Mouse (Mus musculus): ENCODE results near the gene 1700001J03Rik. TPM values are rescaled to one million over a fixed set of nuclear protein-coding genes. Genes with fewer than 3 reads are reported as not detected.
"Not testable (repeated sequence)": the region's sequence is repeated elsewhere in the genome, so short reads cannot be mapped to it uniquely, and the experiment has no call there.

The 1700001J03Rik gene
- polyA plus RNA-seq, 1 experiment from 2014 or later = 0.35 TPM

DNA sequence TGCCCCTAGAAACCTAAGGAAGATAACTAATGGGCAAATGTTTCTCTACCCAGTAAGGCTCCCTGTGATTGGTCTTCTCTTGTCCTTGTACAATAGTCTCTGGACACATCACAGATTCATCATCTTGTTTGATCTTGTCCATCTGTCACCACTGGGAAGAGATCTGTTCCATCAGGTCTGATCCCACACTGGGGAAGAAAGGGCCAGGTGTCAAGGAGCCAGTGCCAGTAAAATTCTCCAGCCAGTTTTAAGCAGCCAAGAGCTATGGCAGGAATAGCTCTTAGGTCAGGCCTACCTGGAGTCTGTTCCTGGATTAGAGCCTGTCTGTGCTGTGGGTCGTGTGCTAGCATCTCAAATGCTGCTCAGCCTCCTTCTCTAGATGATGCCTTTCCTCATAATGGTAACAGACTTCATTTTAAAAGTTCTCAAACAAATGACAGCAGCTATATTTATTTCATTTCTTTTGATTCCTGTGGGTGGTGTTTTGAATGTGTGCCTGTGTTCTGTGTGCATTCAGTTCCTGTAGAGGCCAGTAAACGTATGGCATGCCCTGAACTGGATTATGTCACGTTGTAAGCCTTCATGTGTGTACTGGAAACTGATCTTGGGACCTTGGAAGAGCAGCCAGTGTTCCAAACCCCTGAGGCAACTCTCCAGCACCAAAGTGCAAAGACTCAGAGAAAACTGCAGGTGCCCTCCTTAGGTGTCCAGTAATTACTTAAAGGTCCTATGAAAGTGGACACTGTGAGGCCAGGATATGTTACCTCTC is 5.6 kb upstream of the 1700001J03Rik start:
- H3K4me2 ChIP-seq (ENCODE audit: low read length) = no peak overlapping the region
- no peaks in the 10 kb centered on the region for H3K36me3 ChIP-seq (ENCODE audit: control insufficient read depth, insufficient read depth, low read length)
- no peak overlapping the region for H3K27ac ChIP-seq (ENCODE audit: low read depth, low read length)
- no peaks in the 10 kb centered on the region for H3K4me1 ChIP-seq (ENCODE audit: control insufficient read depth, insufficient read depth, low read depth, low read length)
- ATAC-seq = no peak
- WGBS = 68% methylated on average over 3 of the region's 3 CpGs
- H3K27me3 ChIP-seq (replicated peaks; ENCODE audit: control insufficient read depth, insufficient read depth, low read length) = no peaks in the 10 kb centered on the region
- no peak overlapping the region for H3K4me3 ChIP-seq (ENCODE audit: low read length)
- no peak overlapping the region for H3K9ac ChIP-seq (ENCODE audit: low read depth, low read length)
- no peaks in the 10 kb centered on the region for H3K9me3 ChIP-seq (ENCODE audit: control insufficient read depth, low read length)

DNA sequence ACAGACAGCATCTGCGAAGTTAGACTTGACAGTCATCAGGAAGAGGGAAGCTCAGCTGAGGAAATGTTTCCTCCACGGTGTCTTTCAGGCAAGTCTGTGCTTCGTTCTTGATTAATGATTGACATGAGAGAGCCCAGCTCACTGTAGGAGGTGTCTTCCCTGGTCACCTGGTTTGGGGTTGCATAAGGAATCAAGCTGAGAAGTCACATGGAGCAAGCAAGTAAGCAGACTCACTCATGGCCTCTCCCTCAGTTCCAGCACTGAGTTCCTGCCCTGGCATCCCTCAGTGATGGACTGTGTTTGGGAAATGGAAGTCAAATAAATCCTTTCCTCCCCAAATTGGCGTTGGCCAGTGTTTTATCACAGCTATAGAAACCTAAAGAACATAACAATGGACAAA is 5.0 kb upstream of the 1700001J03Rik start:
- H3K4me1 ChIP-seq (ENCODE audit: control insufficient read depth, insufficient read depth, low read depth, low read length) = no peaks in the 10 kb centered on the region
- no peak overlapping the region for H3K4me3 ChIP-seq (ENCODE audit: low read length)
- H3K27ac ChIP-seq (ENCODE audit: low read depth, low read length) = no peak overlapping the region
- H3K9me3 ChIP-seq (ENCODE audit: control insufficient read depth, low read length) = no peaks in the 10 kb centered on the region
- no peaks in the 10 kb centered on the region for H3K27me3 ChIP-seq (replicated peaks; ENCODE audit: control insufficient read depth, insufficient read depth, low read length)
- no peak overlapping the region for H3K9ac ChIP-seq (ENCODE audit: low read depth, low read length)
- 67% methylated on average over 4 of the region's 4 CpGs for WGBS
- H3K36me3 ChIP-seq (ENCODE audit: control insufficient read depth, insufficient read depth, low read length) = no peaks in the 10 kb centered on the region
- ATAC-seq = no peak
- no peak overlapping the region for H3K4me2 ChIP-seq (ENCODE audit: low read length)

DNA sequence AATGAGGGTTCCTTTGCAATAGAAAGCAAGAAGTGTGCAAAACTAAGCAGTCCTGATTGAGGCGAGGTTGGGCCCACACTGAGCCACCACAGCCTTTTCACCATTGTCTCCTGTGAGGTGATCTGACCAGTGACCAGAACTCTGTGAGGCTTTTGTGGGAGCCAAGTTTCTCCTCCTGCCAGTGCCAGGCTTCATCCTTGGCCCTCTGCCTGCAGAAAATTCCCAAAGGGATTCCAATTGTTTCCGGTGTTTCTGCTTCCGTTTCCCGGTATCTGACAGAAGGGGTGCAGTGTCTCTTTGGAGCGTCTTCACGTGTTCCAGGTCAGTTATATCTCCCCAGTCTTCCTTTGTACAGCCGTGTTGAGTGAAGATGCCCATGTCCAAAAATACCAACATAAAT is 3.6 kb upstream of the 1700001J03Rik start:
- H3K36me3 ChIP-seq (ENCODE audit: control insufficient read depth, insufficient read depth, low read length) = no peaks in the 10 kb centered on the region
- no peaks in the 10 kb centered on the region for H3K9me3 ChIP-seq (ENCODE audit: control insufficient read depth, low read length)
- no peak overlapping the region for H3K4me3 ChIP-seq (ENCODE audit: low read length)
- H3K9ac ChIP-seq (ENCODE audit: low read depth, low read length) = no peak overlapping the region
- H3K4me2 ChIP-seq (ENCODE audit: low read length) = no peak overlapping the region
- no peak for ATAC-seq
- H3K27ac ChIP-seq (ENCODE audit: low read depth, low read length) = no peak overlapping the region
- WGBS = 86% methylated on average over 7 of the region's 7 CpGs
- no peaks in the 10 kb centered on the region for H3K27me3 ChIP-seq (replicated peaks; ENCODE audit: control insufficient read depth, insufficient read depth, low read length)
- H3K4me1 ChIP-seq (ENCODE audit: control insufficient read depth, insufficient read depth, low read depth, low read length) = no peaks in the 10 kb centered on the region

DNA sequence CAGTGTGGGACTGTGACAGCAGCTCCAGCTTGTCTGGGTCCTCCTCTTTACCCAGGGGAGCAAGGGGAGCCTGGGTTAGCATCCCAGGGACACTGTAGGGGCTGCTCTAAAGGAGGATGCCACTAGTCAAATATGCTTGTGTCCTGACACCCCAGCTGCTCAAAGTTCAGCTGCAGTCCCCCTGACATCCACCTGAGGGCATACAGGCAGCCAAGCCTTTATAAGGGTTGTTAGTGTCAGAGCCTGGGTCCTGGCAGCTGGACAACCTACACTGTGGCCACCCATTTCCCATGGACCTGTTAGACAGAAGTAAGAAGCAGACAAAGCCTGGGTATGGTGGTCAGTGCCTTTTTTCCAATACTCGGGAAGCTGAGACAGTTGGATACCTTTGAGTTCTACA is 3.0 kb upstream of the 1700001J03Rik start:
- Histone ChIP-seq H3K4me1 (ENCODE audit: control insufficient read depth, insufficient read depth, low read depth, low read length) (no peaks in the 10 kb centered on the region), H3K9me3 (ENCODE audit: control insufficient read depth, low read length) (no peaks in the 10 kb centered on the region), H3K4me3 (ENCODE audit: low read length) (no peak overlapping the region), H3K27me3 (replicated peaks; ENCODE audit: control insufficient read depth, insufficient read depth, low read length) (no peaks in the 10 kb centered on the region), H3K9ac (ENCODE audit: low read depth, low read length) (no peak overlapping the region), H3K4me2 (ENCODE audit: low read length) (no peak overlapping the region), H3K36me3 (ENCODE audit: control insufficient read depth, insufficient read depth, low read length) (no peaks in the 10 kb centered on the region), H3K27ac (ENCODE audit: low read depth, low read length) (no peak overlapping the region)
- 84% methylated on average over 1 of the region's 1 CpGs for WGBS
- ATAC-seq = no peak

DNA sequence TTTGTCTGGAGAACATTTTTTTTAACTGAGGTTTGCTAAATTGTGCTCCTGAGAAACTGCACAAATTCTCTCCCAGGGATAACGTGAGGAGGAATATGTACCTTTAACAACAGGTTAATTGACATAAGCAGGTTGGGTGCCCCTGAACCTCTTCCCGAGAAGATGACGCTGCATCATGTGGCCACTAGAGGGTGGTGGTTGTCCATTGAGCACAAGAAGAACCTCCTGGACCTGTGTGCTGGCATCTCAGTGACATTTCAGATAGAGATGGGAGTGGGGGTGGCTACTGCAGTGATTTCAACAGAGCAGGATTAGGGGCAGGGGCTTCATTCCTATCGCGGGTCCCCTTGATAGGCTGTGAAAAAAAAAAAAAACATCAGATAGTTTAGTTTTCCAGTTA is 2.3 kb upstream of the 1700001J03Rik start:
- not testable (repeated sequence) for H3K9me3 ChIP-seq (ENCODE audit: control insufficient read depth, low read length); ATAC-seq; H3K4me3 ChIP-seq (ENCODE audit: low read length); H3K4me1 ChIP-seq (ENCODE audit: control insufficient read depth, insufficient read depth, low read depth, low read length); H3K36me3 ChIP-seq (ENCODE audit: control insufficient read depth, insufficient read depth, low read length); H3K27me3 ChIP-seq (replicated peaks; ENCODE audit: control insufficient read depth, insufficient read depth, low read length); H3K27ac ChIP-seq (ENCODE audit: low read depth, low read length); H3K4me2 ChIP-seq (ENCODE audit: low read length); H3K9ac ChIP-seq (ENCODE audit: low read depth, low read length)
- 39% methylated on average over 5 of the region's 5 CpGs for WGBS

DNA sequence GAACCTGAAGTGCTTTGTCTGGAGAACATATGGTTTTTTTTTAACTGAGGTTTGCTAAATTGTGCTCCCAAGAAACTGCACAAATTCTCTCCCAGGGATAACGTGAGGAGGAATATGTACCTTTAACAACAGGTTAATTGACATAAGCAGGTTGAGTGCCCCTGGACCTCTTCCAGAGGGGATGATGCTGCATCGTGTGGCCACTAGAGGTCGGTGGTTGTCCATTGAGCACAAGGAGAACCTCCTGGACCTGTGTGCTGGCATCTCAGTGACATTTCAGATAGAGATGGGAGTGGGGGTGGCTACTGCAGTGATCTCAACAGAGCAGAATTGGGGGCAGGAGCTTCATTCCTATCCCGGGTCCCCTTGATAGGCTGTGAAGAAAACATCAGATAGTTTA is 12.4 kb downstream of the 1700001J03Rik start:
- H3K36me3 ChIP-seq (ENCODE audit: control insufficient read depth, insufficient read depth, low read length); H3K4me2 ChIP-seq (ENCODE audit: low read length); H3K4me1 ChIP-seq (ENCODE audit: control insufficient read depth, insufficient read depth, low read depth, low read length); H3K9me3 ChIP-seq (ENCODE audit: control insufficient read depth, low read length); H3K9ac ChIP-seq (ENCODE audit: low read depth, low read length); H3K27ac ChIP-seq (ENCODE audit: low read depth, low read length); H3K4me3 ChIP-seq (ENCODE audit: low read length); ATAC-seq; H3K27me3 ChIP-seq (replicated peaks; ENCODE audit: control insufficient read depth, insufficient read depth, low read length): not testable (repeated sequence)
- WGBS = 63% methylated on average over 4 of the region's 4 CpGs

DNA sequence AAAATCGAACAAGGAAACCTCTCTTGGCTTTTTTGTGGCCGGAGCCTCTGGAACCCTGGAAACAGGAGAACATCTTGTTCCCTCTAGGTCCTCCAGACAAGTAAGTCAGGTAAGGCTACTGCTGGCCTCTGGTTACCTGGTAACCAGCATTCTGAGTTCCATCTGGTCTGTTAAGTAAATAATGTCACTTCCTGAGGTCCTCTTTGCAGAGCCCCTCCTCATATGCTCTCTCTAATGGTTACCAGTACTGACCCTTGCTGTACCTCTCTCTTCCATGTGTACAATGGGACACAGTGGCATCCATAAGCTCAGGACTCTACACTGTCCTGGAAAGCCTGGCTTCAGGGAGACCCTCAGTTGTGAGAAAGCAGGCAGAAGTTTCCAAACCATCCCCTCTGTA is 14.5 kb downstream of the 1700001J03Rik start, which contains the start of gene Gm6309:
Gene Gm6309 (minus strand): TSS at position 101 of the 400 bp plus-strand sequence.
- ATAC-seq; H3K4me3 ChIP-seq (ENCODE audit: low read length): not testable (repeated sequence)
- 68% methylated on average over 2 of the region's 2 CpGs for WGBS

DNA sequence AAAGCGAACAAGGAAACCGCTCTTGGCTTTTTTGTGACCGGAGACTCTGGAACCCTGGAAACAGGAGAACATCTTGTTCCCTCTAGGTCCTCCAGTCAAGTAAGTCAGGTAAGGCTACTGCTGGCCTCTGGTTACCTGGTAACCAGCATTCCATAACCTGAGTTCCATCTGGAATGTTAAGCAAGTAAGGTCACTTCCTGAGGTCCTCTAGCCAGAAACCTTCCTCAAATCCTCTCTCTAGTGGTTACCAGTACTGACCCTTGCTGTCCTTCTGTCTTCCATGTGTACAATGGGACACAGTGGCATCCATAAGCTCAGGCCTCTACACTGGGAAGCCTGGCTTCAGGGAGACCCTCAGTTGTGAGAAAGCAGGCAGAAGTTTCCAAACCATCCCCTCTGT is 24.7 kb downstream of the 1700001J03Rik start, which contains the start of gene Gm5565:
Gene Gm5565 (minus strand): TSS at position 101 of the 400 bp plus-strand sequence.
- not testable (repeated sequence) for H3K36me3 ChIP-seq (ENCODE audit: control insufficient read depth, insufficient read depth, low read length); H3K27me3 ChIP-seq (replicated peaks; ENCODE audit: control insufficient read depth, insufficient read depth, low read length); H3K4me1 ChIP-seq (ENCODE audit: control insufficient read depth, insufficient read depth, low read depth, low read length); H3K4me3 ChIP-seq (ENCODE audit: low read length); H3K9me3 ChIP-seq (ENCODE audit: control insufficient read depth, low read length); H3K27ac ChIP-seq (ENCODE audit: low read depth, low read length); H3K9ac ChIP-seq (ENCODE audit: low read depth, low read length); H3K4me2 ChIP-seq (ENCODE audit: low read length); ATAC-seq
- WGBS = 95% methylated on average over 3 of the region's 3 CpGs

More for the DNA sequence above, 14.5 kb downstream of the 1700001J03Rik start, which contains the start of gene Gm6309:
- H3K27me3 ChIP-seq (replicated peaks; ENCODE audit: control insufficient read depth, insufficient read depth, low read length); H3K9me3 ChIP-seq (ENCODE audit: control insufficient read depth, low read length); H3K36me3 ChIP-seq (ENCODE audit: control insufficient read depth, insufficient read depth, low read length); H3K27ac ChIP-seq (ENCODE audit: low read depth, low read length); H3K9ac ChIP-seq (ENCODE audit: low read depth, low read length); H3K4me2 ChIP-seq (ENCODE audit: low read length); H3K4me1 ChIP-seq (ENCODE audit: control insufficient read depth, insufficient read depth, low read depth, low read length): not testable (repeated sequence)

DNA sequence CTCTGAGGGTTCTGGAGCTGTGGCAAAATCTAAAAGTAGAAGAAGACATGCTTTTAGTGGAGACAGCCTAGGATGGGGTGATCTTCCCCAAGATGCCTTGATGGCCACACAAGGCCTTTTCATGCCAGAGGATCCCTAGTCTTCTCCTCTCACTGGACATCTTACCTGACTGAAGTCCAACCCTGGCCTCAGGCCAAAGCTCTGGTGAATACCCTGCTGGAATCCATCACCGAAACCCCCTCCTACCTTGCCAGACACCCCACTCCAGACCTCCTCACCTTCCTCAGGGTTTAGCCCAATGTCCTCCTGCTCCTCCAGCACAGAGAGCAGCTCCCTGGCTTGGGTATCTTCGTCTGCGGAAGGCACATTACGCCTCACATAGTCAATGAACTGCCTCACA is 26.8 kb downstream of the 1700001J03Rik start:
- H3K36me3 ChIP-seq (ENCODE audit: control insufficient read depth, insufficient read depth, low read length); H3K9me3 ChIP-seq (ENCODE audit: control insufficient read depth, low read length); ATAC-seq; H3K27me3 ChIP-seq (replicated peaks; ENCODE audit: control insufficient read depth, insufficient read depth, low read length); H3K9ac ChIP-seq (ENCODE audit: low read depth, low read length); H3K4me3 ChIP-seq (ENCODE audit: low read length); H3K4me1 ChIP-seq (ENCODE audit: control insufficient read depth, insufficient read depth, low read depth, low read length); H3K4me2 ChIP-seq (ENCODE audit: low read length); H3K27ac ChIP-seq (ENCODE audit: low read depth, low read length): not testable (repeated sequence)
- WGBS = 90% methylated on average over 4 of the region's 4 CpGs

Data from hindbrain, embryonic 16.5 days (tissue).